Mouse (Mus musculus) urinary bladder, postnatal 36 days (tissue): ENCODE measurements at regions not wholly inside any gene's neighbourhood (a gene's known extent, or its start where the extent isn't known, plus 50 kb on each side); places are given as distances from the start of the nearest gene placed in this dataset.

Experiments
- DNase-seq, 2 experiments: peaks; one replicate each; pipeline ENCODE4 v3.0.0; 2022; ENCODE audit warnings: low spot score in 2 of 2, mixed read lengths in 1 of 2

GRCm38 (mm10) chr5:39049141-39049540, 172.5 kb upstream of the Clnk start:
- DNase-seq = no peak

GRCm38 (mm10) chr5:39040467-39040866, 163.9 kb upstream of the Clnk start:
- no peak for DNase-seq

GRCm38 (mm10) chr5:39023241-39023640, 146.6 kb upstream of the Clnk start:
- no peak for DNase-seq

- DNase-seq = no peak
Measured at GRCm38 (mm10) chr5:39000643-39001042, 124.0 kb upstream of the Clnk start.

GRCm38 (mm10) chr5:38999700-39000099, 123.1 kb upstream of the Clnk start:
- no peak for DNase-seq

- no peak for DNase-seq
Measured at GRCm38 (mm10) chr5:38972397-38973159, 96.0 kb upstream of the Clnk start.

GRCm38 (mm10) chr5:38970497-38970896, 93.9 kb upstream of the Clnk start:
- DNase-seq = no peak

GRCm38 (mm10) chr5:38967010-38967409, 90.4 kb upstream of the Clnk start:
- no peak for DNase-seq

GRCm38 (mm10) chr5:38964445-38964844, 87.8 kb upstream of the Clnk start:
- DNase-seq = no peak

GRCm38 (mm10) chr5:38950520-38951288, 74.1 kb upstream of the Clnk start:
- no peak for DNase-seq

GRCm38 (mm10) chr5:38945903-38946686, 69.5 kb upstream of the Clnk start:
- DNase-seq = no peak

GRCm38 (mm10) chr5:38932382-38933079, 55.9 kb upstream of the Clnk start:
- no peak for DNase-seq

GRCm38 (mm10) chr5:38927051-38927450, 50.4 kb upstream of the Clnk start:
- DNase-seq = no peak
